Mouse (Mus musculus): ENCODE measurements around the gene Fbxl7.

The Fbxl7 gene

DNA sequence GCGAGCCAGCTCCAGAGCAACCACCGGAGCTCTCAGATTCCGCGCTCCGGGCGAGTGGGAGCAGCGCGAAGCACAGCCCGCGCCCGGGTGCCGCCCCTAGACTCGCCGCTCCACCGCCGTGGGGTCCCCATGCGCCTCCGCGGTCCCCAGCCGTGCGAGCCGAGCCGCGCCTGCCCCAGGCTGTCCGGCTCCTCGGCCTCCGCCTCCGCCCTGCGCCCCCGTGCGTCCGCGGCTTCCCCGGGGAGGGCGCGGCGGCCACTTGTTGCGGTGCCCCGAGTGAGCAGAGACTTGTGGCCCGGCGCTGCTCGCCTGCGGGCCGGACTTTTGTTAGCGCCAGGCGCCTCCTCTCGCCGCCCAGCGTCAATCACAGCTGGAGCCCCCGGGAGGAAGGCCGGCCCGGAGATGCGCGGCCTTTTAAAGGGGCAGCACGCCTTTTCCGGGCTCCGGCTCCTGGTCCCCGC is at the start of gene Fbxl7:
Gene Fbxl7 (minus strand): TSS at position 330 of the 461 bp plus-strand sequence.
- no peaks in the 10 kb centered on the region; the same call in 1 of the 2 replicates for H3K27me3 ChIP-seq (ENCODE audit: control insufficient read depth, insufficient read depth, low read length, poor library complexity, severe bottlenecking)
- no peaks in the 10 kb centered on the region for H3K36me3 ChIP-seq (ENCODE audit: control insufficient read depth, insufficient read depth, low read length, poor library complexity, severe bottlenecking)
- no peak for DNase-seq (ENCODE audit: low read depth, low spot score)

DNA sequence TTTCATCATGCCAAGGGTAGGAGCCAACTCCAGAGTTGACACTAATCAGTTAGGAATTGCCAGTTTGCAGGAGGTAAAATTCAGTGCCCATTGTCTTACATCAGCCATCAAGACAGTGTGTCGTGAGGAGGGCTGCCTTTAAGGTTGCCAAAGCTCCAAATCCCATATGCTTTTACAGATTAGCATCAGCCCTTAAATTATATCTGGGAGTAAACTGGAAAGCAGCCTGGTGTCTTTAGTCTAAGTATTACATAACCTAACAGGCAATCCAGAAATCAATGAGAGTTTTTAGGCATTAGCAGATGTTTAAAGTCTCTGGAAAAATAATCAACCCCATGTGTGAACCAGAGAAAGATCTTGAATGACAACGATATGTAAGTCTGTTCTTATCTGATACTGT is 26.6 kb upstream of the Fbxl7 start:
- Histone ChIP-seq H3K36me3 (ENCODE audit: control insufficient read depth, insufficient read depth, low read length, poor library complexity, severe bottlenecking) (no peaks in the 10 kb centered on the region), H3K27me3 (ENCODE audit: control insufficient read depth, insufficient read depth, low read length, poor library complexity, severe bottlenecking) (no peaks in the 10 kb centered on the region)

GRCm38 (mm10) chr15:26913427-26913826 is 18.0 kb upstream of the Fbxl7 start:
- Histone ChIP-seq H3K36me3 (ENCODE audit: control insufficient read depth, insufficient read depth, low read length, poor library complexity, severe bottlenecking) (no peaks in the 10 kb centered on the region), H3K27me3 (ENCODE audit: control insufficient read depth, insufficient read depth, low read length, poor library complexity, severe bottlenecking) (no peaks in the 10 kb centered on the region)
- DNase-seq (ENCODE audit: low read depth, low spot score): no peak

More for the DNA sequence above, 26.6 kb upstream of the Fbxl7 start:
- no peak for DNase-seq (ENCODE audit: low read depth, low spot score)

- no peak for DNase-seq (ENCODE audit: low read depth, low spot score)
Measured at GRCm38 (mm10) chr15:26895761-26896160, 381 bp upstream of the Fbxl7 start.

GRCm38 (mm10) chr15:26894801-26895229 is 565 bp downstream of the Fbxl7 start:
- H3K36me3 ChIP-seq (ENCODE audit: control insufficient read depth, insufficient read depth, low read length, poor library complexity, severe bottlenecking): no peaks in the 10 kb centered on the region
- no peak for DNase-seq (ENCODE audit: low read depth, low spot score)
- no peaks in the 10 kb centered on the region; the same call in 1 of the 2 replicates for H3K27me3 ChIP-seq (ENCODE audit: control insufficient read depth, insufficient read depth, low read length, poor library complexity, severe bottlenecking)

More at GRCm38 (mm10) chr15:26895761-26896160, 381 bp upstream of the Fbxl7 start:
- no peaks in the 10 kb centered on the region for H3K36me3 ChIP-seq (ENCODE audit: control insufficient read depth, insufficient read depth, low read length, poor library complexity, severe bottlenecking)
- no peaks in the 10 kb centered on the region; the same call in 1 of the 2 replicates for H3K27me3 ChIP-seq (ENCODE audit: control insufficient read depth, insufficient read depth, low read length, poor library complexity, severe bottlenecking)

DNA sequence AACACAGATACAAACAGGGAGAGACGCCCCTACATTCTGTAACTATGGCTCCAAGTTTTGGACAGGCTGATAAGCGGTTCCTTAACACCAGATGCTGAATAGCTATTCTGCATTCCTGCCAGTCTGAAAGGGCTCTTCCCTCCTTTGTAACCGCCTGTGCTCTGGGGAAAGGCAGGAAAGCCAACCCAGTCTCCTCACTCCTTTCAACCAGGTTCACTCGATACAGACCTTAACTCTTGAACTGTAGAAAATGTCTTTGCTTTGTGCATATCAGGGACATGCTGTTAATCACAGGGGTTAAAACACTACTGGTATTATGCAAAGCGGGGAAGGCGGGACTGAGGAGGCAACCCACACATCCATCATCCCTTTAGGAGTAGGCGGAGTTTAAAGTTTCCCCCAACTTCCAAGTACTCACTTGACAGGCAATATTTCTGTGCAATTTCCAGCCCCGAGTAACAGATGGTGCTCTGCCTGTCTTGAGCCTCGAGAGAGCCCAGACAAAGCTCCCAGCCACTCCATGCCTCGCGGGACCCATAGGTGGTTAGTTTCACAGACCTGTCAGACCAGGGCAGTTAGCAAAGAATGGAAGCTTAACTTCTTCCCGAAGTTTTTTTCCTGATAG is 1.2 kb downstream of the Fbxl7 start:
- no peak for DNase-seq (ENCODE audit: low read depth, low spot score)
- Histone ChIP-seq H3K27me3 (ENCODE audit: control insufficient read depth, insufficient read depth, low read length, poor library complexity, severe bottlenecking) (no peaks in the 10 kb centered on the region; the same call in 1 of the 2 replicates), H3K36me3 (ENCODE audit: control insufficient read depth, insufficient read depth, low read length, poor library complexity, severe bottlenecking) (no peaks in the 10 kb centered on the region)

- DNase-seq (ENCODE audit: low read depth, low spot score): no peak
Measured at GRCm38 (mm10) chr15:26893136-26893535, 2.2 kb downstream of the Fbxl7 start.

GRCm38 (mm10) chr15:26889971-26890370 is 5.4 kb downstream of the Fbxl7 start:
- Histone ChIP-seq H3K36me3 (ENCODE audit: control insufficient read depth, insufficient read depth, low read length, poor library complexity, severe bottlenecking) (no peaks in the 10 kb centered on the region), H3K27me3 (ENCODE audit: control insufficient read depth, insufficient read depth, low read length, poor library complexity, severe bottlenecking) (no peaks in the 10 kb centered on the region; the same call in 1 of the 2 replicates)
- no peak for DNase-seq (ENCODE audit: low read depth, low spot score)

More at GRCm38 (mm10) chr15:26893136-26893535, 2.2 kb downstream of the Fbxl7 start:
- Histone ChIP-seq H3K27me3 (ENCODE audit: control insufficient read depth, insufficient read depth, low read length, poor library complexity, severe bottlenecking) (no peaks in the 10 kb centered on the region; the same call in 1 of the 2 replicates), H3K36me3 (ENCODE audit: control insufficient read depth, insufficient read depth, low read length, poor library complexity, severe bottlenecking) (no peaks in the 10 kb centered on the region)

GRCm38 (mm10) chr15:26888170-26888569 is 7.2 kb downstream of the Fbxl7 start:
- DNase-seq (ENCODE audit: low read depth, low spot score): no peak
- H3K27me3 ChIP-seq (ENCODE audit: control insufficient read depth, insufficient read depth, low read length, poor library complexity, severe bottlenecking): no peaks in the 10 kb centered on the region
- no peaks in the 10 kb centered on the region for H3K36me3 ChIP-seq (ENCODE audit: control insufficient read depth, insufficient read depth, low read length, poor library complexity, severe bottlenecking)

GRCm38 (mm10) chr15:26885979-26886378 is 9.4 kb downstream of the Fbxl7 start:
- Histone ChIP-seq H3K36me3 (ENCODE audit: control insufficient read depth, insufficient read depth, low read length, poor library complexity, severe bottlenecking) (no peaks in the 10 kb centered on the region), H3K27me3 (ENCODE audit: control insufficient read depth, insufficient read depth, low read length, poor library complexity, severe bottlenecking) (no peaks in the 10 kb centered on the region)
- DNase-seq (ENCODE audit: low read depth, low spot score): no peak

GRCm38 (mm10) chr15:26880212-26880956 is 15.0 kb downstream of the Fbxl7 start:
- no peak for DNase-seq (ENCODE audit: low read depth, low spot score)
- Histone ChIP-seq H3K27me3 (ENCODE audit: control insufficient read depth, insufficient read depth, low read length, poor library complexity, severe bottlenecking) (no peaks in the 10 kb centered on the region; the same call in 1 of the 2 replicates), H3K36me3 (ENCODE audit: control insufficient read depth, insufficient read depth, low read length, poor library complexity, severe bottlenecking) (no peaks in the 10 kb centered on the region)

DNA sequence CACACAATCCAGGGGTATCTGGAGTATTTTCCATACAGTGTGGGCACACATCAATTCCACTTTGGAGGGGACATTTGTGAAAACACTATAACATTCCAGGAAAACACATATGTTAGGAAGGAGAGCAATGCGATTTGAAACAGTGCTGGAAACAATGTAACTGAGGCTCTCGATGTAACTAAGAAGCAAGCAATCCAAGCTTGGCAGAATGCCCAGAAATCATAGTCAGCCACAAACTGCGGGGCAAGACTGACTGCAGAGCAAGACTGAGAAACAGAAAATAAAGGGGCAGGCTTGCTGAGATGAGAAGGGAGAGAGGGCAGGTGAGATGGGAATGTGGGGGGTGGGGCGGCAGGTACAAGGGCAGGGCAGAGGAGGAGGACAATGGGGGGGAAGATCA is 19.7 kb downstream of the Fbxl7 start:
- DNase-seq (ENCODE audit: low read depth, low spot score): no peak
- no peaks in the 10 kb centered on the region for H3K36me3 ChIP-seq (ENCODE audit: control insufficient read depth, insufficient read depth, low read length, poor library complexity, severe bottlenecking)
- no peaks in the 10 kb centered on the region; the same call in 1 of the 2 replicates for H3K27me3 ChIP-seq (ENCODE audit: control insufficient read depth, insufficient read depth, low read length, poor library complexity, severe bottlenecking)

DNA sequence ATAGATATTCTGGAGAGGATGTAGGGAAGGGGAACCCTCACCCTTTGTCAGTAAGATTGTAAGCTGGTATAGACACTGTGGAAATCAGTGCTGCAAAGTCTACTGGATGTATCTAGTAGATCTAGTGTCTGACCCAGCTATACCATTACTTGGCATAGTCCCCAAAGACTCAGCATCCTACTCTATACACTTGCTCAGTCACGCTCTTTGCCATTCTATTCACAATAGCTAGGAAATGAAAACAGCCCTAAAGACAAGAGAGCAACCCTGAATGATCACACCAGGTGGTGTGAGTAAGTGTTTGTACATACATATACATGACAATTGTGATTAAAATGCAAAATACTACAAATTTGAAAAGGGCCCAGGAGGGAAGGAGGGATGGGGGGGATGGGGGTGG is 23.1 kb downstream of the Fbxl7 start:
- no peaks in the 10 kb centered on the region for H3K36me3 ChIP-seq (ENCODE audit: control insufficient read depth, insufficient read depth, low read length, poor library complexity, severe bottlenecking)
- no peak for DNase-seq (ENCODE audit: low read depth, low spot score)
- H3K27me3 ChIP-seq (ENCODE audit: control insufficient read depth, insufficient read depth, low read length, poor library complexity, severe bottlenecking): no peaks in the 10 kb centered on the region

DNA sequence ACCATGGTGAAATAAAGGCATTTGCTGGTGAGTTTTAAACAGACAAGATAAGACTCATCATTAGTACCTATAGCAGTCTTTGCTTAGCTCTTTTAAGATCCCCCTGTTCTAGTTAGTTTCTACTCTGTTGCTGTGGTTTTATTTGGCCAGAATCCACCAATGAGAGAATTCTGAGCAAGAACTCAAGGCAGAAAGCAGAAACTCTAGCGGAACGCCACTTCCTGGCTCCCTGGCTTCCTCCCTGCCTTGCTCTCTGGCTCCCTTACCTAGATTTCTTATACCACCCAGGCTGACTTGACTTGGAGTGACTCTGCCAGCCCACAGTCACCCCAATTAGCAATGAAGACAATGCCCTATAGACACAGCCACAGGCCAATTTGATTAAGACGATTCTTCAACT is 26.2 kb downstream of the Fbxl7 start:
- DNase-seq (ENCODE audit: low read depth, low spot score): no peak
- no peaks in the 10 kb centered on the region for H3K36me3 ChIP-seq (ENCODE audit: control insufficient read depth, insufficient read depth, low read length, poor library complexity, severe bottlenecking)
- no peaks in the 10 kb centered on the region for H3K27me3 ChIP-seq (ENCODE audit: control insufficient read depth, insufficient read depth, low read length, poor library complexity, severe bottlenecking)

- Histone ChIP-seq H3K27me3 (ENCODE audit: control insufficient read depth, insufficient read depth, low read length, poor library complexity, severe bottlenecking) (no peaks in the 10 kb centered on the region), H3K36me3 (ENCODE audit: control insufficient read depth, insufficient read depth, low read length, poor library complexity, severe bottlenecking) (no peaks in the 10 kb centered on the region)
- DNase-seq (ENCODE audit: low read depth, low spot score): no peak
Measured at GRCm38 (mm10) chr15:26867521-26867920, 27.9 kb downstream of the Fbxl7 start.
